Mouse (Mus musculus): ENCODE data around the gene Igsf11. TPM values are rescaled to one million over a fixed set of nuclear protein-coding genes. Genes with fewer than 3 reads are reported as not detected.

Gene Igsf11
- polyA plus RNA-seq, 2 experiments, result 0.47 to 1.8 TPM

GRCm38 (mm10) chr16:38952881-38953280 is 60.4 kb downstream of the Igsf11 start:
- Histone ChIP-seq H3K4me3 (replicated peaks; ENCODE audit: low read length) (no peak overlapping the region), H3K9me3 (ENCODE audit: control insufficient read depth, low read length) (no peaks in the 10 kb centered on the region), H3K4me2 (replicated peaks; ENCODE audit: low read depth, low read length, severe bottlenecking) (no peak overlapping the region), H3K4me1 (ENCODE audit: control insufficient read depth, insufficient read depth, low read length) (no peaks in the 10 kb centered on the region), H3K27ac (replicated peaks; ENCODE audit: low read depth, low read length) (no peak overlapping the region), H3K27me3 (ENCODE audit: control insufficient read depth, insufficient read depth, low read length) (no peaks in the 10 kb centered on the region), H3K36me3 (ENCODE audit: control insufficient read depth, insufficient read depth, low read length) (no peaks in the 10 kb centered on the region), H3K9ac (ENCODE audit: low read depth, low read length, severe bottlenecking) (no peak overlapping the region)
- ATAC-seq (ENCODE audit: low FRiP score, low read depth) (no peak), DNase-seq (ENCODE audit: low spot score) (no peak)
- WGBS, result 93% methylated on average over 3 of the region's 3 CpGs
- no peak for TF ChIP-seq POLR2A (IDR thresholded peaks at IDR 0.05; ENCODE audit: borderline replicate concordance, extremely low read depth, insufficient read depth, insufficient read length)

DNA sequence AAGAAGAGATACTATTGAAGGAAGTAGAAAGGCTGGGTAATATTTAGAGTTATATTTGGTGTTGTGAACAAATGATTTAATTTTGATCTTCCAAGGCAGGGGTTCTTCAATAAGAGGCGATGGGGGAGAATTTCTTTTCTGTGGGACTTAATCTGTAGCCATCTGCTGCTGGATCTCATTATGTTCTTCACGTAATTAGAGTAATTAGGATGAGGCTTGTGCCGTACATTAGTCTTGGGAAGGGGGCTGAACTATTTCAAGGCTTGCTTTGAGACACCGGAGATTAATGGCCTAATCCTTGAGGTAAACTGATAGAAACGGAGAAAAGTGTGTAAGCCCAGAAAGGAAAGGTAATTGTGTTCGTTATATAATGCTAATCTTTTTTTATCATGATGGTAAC is 61.4 kb downstream of the Igsf11 start:
- Histone ChIP-seq H3K4me3 (replicated peaks; ENCODE audit: low read length) (no peak overlapping the region), H3K27ac (replicated peaks; ENCODE audit: low read depth, low read length) (no peak overlapping the region), H3K9me3 (ENCODE audit: control insufficient read depth, low read length) (no peaks in the 10 kb centered on the region), H3K9ac (ENCODE audit: low read depth, low read length, severe bottlenecking) (no peak overlapping the region), H3K36me3 (ENCODE audit: control insufficient read depth, insufficient read depth, low read length) (no peaks in the 10 kb centered on the region), H3K4me1 (ENCODE audit: control insufficient read depth, insufficient read depth, low read length) (no peaks in the 10 kb centered on the region), H3K27me3 (ENCODE audit: control insufficient read depth, insufficient read depth, low read length) (no peaks in the 10 kb centered on the region), H3K4me2 (replicated peaks; ENCODE audit: low read depth, low read length, severe bottlenecking) (no peak overlapping the region)
- ATAC-seq (ENCODE audit: low FRiP score, low read depth), result no peak
- DNase-seq (ENCODE audit: low spot score), result no peak
- no peak for TF ChIP-seq POLR2A (IDR thresholded peaks at IDR 0.05; ENCODE audit: borderline replicate concordance, extremely low read depth, insufficient read depth, insufficient read length)
- 65% methylated on average over 6 of the region's 6 CpGs for WGBS

- 89% methylated on average over 16 of the region's 16 CpGs for WGBS
- no peak for TF ChIP-seq POLR2A (IDR thresholded peaks at IDR 0.05; ENCODE audit: borderline replicate concordance, extremely low read depth, insufficient read depth, insufficient read length)
- ATAC-seq (ENCODE audit: low FRiP score, low read depth) (no peak), DNase-seq (ENCODE audit: low spot score) (no peak)
- Histone ChIP-seq H3K9ac (ENCODE audit: low read depth, low read length, severe bottlenecking) (no peak overlapping the region), H3K4me2 (replicated peaks; ENCODE audit: low read depth, low read length, severe bottlenecking) (no peak overlapping the region), H3K4me1 (ENCODE audit: control insufficient read depth, insufficient read depth, low read length) (no peaks in the 10 kb centered on the region), H3K27me3 (ENCODE audit: control insufficient read depth, insufficient read depth, low read length) (no peaks in the 10 kb centered on the region), H3K27ac (replicated peaks; ENCODE audit: low read depth, low read length) (no peak overlapping the region), H3K36me3 (ENCODE audit: control insufficient read depth, insufficient read depth, low read length) (no peaks in the 10 kb centered on the region), H3K9me3 (ENCODE audit: control insufficient read depth, low read length) (no peaks in the 10 kb centered on the region), H3K4me3 (replicated peaks; ENCODE audit: low read length) (no peak overlapping the region)
These were observed 62.2 kb downstream of the Igsf11 start for GRCm38 (mm10) chr16:38954501-38955288.

- H3K4me3 ChIP-seq (replicated peaks; ENCODE audit: low read length), result no peak overlapping the region
- no peak for ATAC-seq (ENCODE audit: low FRiP score, low read depth)
- H3K9ac ChIP-seq (ENCODE audit: low read depth, low read length, severe bottlenecking), result no peak overlapping the region
- 90% methylated on average over 5 of the region's 5 CpGs for WGBS
- H3K4me1 ChIP-seq (ENCODE audit: control insufficient read depth, insufficient read depth, low read length), result no peaks in the 10 kb centered on the region
- no peak overlapping the region for H3K27ac ChIP-seq (replicated peaks; ENCODE audit: low read depth, low read length)
- H3K36me3 ChIP-seq (ENCODE audit: control insufficient read depth, insufficient read depth, low read length), result no peaks in the 10 kb centered on the region
- DNase-seq (ENCODE audit: low spot score), result no peak
- no peaks in the 10 kb centered on the region for H3K9me3 ChIP-seq (ENCODE audit: control insufficient read depth, low read length)
- TF ChIP-seq POLR2A (IDR thresholded peaks at IDR 0.05; ENCODE audit: borderline replicate concordance, extremely low read depth, insufficient read depth, insufficient read length), result no peak
- H3K4me2 ChIP-seq (replicated peaks; ENCODE audit: low read depth, low read length, severe bottlenecking), result no peak overlapping the region
- no peaks in the 10 kb centered on the region for H3K27me3 ChIP-seq (ENCODE audit: control insufficient read depth, insufficient read depth, low read length)
These were observed 62.8 kb downstream of the Igsf11 start for GRCm38 (mm10) chr16:38955296-38955695.

DNA sequence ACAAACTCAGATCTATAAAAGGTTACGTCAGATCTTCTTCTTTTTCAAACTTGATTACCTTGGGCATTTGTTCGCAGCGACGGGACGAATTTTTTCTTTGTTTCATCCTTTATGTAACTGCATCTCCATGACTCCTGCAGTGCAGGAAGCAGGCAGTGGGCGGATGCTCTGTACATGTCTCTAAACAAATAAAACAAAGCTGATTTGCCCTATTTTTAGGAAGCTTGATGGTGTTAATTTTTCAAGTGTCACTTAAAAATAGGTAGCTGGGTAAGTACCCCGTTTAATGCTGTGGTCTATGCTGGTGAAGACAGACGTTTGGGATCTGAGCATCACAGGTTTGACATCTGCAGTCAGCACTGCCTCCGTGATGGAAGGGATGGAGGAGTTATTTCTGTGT is 66.3 kb downstream of the Igsf11 start:
- no peak for TF ChIP-seq POLR2A (IDR thresholded peaks at IDR 0.05; ENCODE audit: borderline replicate concordance, extremely low read depth, insufficient read depth, insufficient read length)
- H3K4me1 ChIP-seq (ENCODE audit: control insufficient read depth, insufficient read depth, low read length), result no peaks in the 10 kb centered on the region
- 75% methylated on average over 9 of the region's 9 CpGs for WGBS
- no peak overlapping the region for H3K9ac ChIP-seq (ENCODE audit: low read depth, low read length, severe bottlenecking)
- no peak overlapping the region for H3K4me3 ChIP-seq (replicated peaks; ENCODE audit: low read length)
- H3K4me2 ChIP-seq (replicated peaks; ENCODE audit: low read depth, low read length, severe bottlenecking), result no peak overlapping the region
- no peaks in the 10 kb centered on the region for H3K36me3 ChIP-seq (ENCODE audit: control insufficient read depth, insufficient read depth, low read length)
- no peaks in the 10 kb centered on the region for H3K9me3 ChIP-seq (ENCODE audit: control insufficient read depth, low read length)
- no peak for ATAC-seq (ENCODE audit: low FRiP score, low read depth)
- no peak overlapping the region for H3K27ac ChIP-seq (replicated peaks; ENCODE audit: low read depth, low read length)
- DNase-seq (ENCODE audit: low spot score), result no peak
- no peaks in the 10 kb centered on the region for H3K27me3 ChIP-seq (ENCODE audit: control insufficient read depth, insufficient read depth, low read length)

All from limb, embryonic 14.5 days (tissue).